Mouse (Mus musculus) ES-E14 (cell line): Measurements from ENCODE around the gene Cacna2d2. TPM values are rescaled to one million over a fixed set of nuclear protein-coding genes. Genes with fewer than 3 reads are reported as not detected.

Experiments used
- DNase-seq: peaks from one replicate; pipeline ENCODE4 v3.0.0-alpha.2; 2013; ENCODE audit warnings: low read depth, low spot score
- H3K27ac ChIP-seq: 2 replicates; pipeline ENCODE4 v1.5.1; 2012; ENCODE audit warnings: low read depth, mild to moderate bottlenecking, low read length, moderate library complexity, mixed read lengths; ENCODE audit not compliant: poor library complexity, insufficient read depth, severe bottlenecking
- H3K36me3 ChIP-seq: 2 replicates; pipeline ENCODE4 v1.6.1; 2012; ENCODE audit warnings: mild to moderate bottlenecking, low read length, moderate library complexity, mixed read lengths; ENCODE audit not compliant: control insufficient read depth, poor library complexity, insufficient read depth, severe bottlenecking
- H3K4me1 ChIP-seq, 2 experiments: fragments of 150-350 bp in 1 of 2; sonication (generic) in 1 of 2; 2 replicates each; pipeline ENCODE4 v1.6.1; 2012; ENCODE audit warnings: low read length in 2 of 2, mild to moderate bottlenecking in 1 of 2, mixed read lengths in 1 of 2; ENCODE audit not compliant: control insufficient read depth in 2 of 2, insufficient read depth in 2 of 2, poor library complexity in 1 of 2
- H3K4me3 ChIP-seq, 2 experiments: fragments of 150-350 bp in 1 of 2; sonication (generic) in 1 of 2; 2 replicates each; pipeline ENCODE4 v1.5.1; 2012; ENCODE audit warnings: low read length in 2 of 2, low read depth in 1 of 2, mild to moderate bottlenecking in 1 of 2, mixed read lengths in 1 of 2; ENCODE audit not compliant: insufficient read depth in 1 of 2, poor library complexity in 1 of 2, severe bottlenecking in 1 of 2
- H3K9ac ChIP-seq: 2 replicates; pipeline ENCODE4 v1.6.1; 2012; ENCODE audit warnings: low read depth, mild to moderate bottlenecking, low read length, mixed read lengths; ENCODE audit not compliant: poor library complexity, insufficient read depth, severe bottlenecking
- H3K9me3 ChIP-seq: fragments of 150-350 bp; sonication (generic); 2 replicates; pipeline ENCODE4 v1.6.1; 2012; ENCODE audit warnings: low read depth, mild to moderate bottlenecking, low read length; ENCODE audit not compliant: control insufficient read depth, insufficient read depth
- CHD2 ChIP-seq: IDR thresholded peaks from 2 replicates; pipeline ENCODE4 v1.6.1; 2014; ENCODE audit warnings: mild to moderate bottlenecking, low read depth, low read length, inconsistent platforms
- HCFC1 ChIP-seq: IDR thresholded peaks from 2 replicates; pipeline ENCODE4 v1.6.1; 2012; ENCODE audit warnings: low read length, inconsistent platforms, borderline replicate concordance; ENCODE audit not compliant: insufficient read depth
- MAFK ChIP-seq: IDR thresholded peaks from 2 replicates; pipeline ENCODE4 v1.6.1; 2014; ENCODE audit warnings: mild to moderate bottlenecking, low read depth, low read length, inconsistent platforms; ENCODE audit not compliant: insufficient read depth
- ZC3H11A ChIP-seq: IDR thresholded peaks from 2 replicates; pipeline ENCODE4 v1.6.1; 2012; ENCODE audit warnings: low read depth, mild to moderate bottlenecking, inconsistent platforms, low read length, borderline replicate concordance
- ZNF384 ChIP-seq: IDR thresholded peaks from 2 replicates; pipeline ENCODE4 v1.6.1; 2012; ENCODE audit warnings: low read depth, low read length, inconsistent platforms
- in situ Hi-C, 2 experiments: fragments of 600-800 bp; cut with MboI; formaldehyde crosslinking; loops; one replicate each; pipeline ENCODE4 v1.15.1; 2025; ENCODE audit warnings: low sequenced_read_pairs in 2 of 2, inconsistent platforms in 1 of 2; ENCODE audit not compliant: unreplicated experiment in 2 of 2
- total RNA-seq: library from RNA; depleted of rRNA; stranded (reverse); fragments of 300-350 nt; gene quantifications from 2 replicates; pipeline ENCODE4 v1.2.3, GENCODE M21; 2012

Gene Cacna2d2
- total RNA-seq, 1 experiment = 0.85 TPM

GRCm38 (mm10) chr9:107566041-107566709 lies 166.8 kb downstream of the Cacna2d2 start:
- Histone ChIP-seq H3K4me3 (no peak overlapping the region), H3K36me3 (peaks cover 19% of the 10 kb centered on the region), H3K9me3 (no peaks in the 10 kb centered on the region), H3K9ac (no peak overlapping the region), H3K4me1 (peaks cover 0 to 22% of the 10 kb centered on the region in 2 experiments; a peak in 3 of 4 replicates), H3K27ac (no peak overlapping the region)
- in situ Hi-C loops = no loop called here
- no peak for DNase-seq
- no peak for TF ChIP-seq CHD2
- TF ChIP-seq ZC3H11A = no peak
- TF ChIP-seq ZNF384 = no peak
- TF ChIP-seq MAFK = no peak
- no peak for TF ChIP-seq HCFC1

GRCm38 (mm10) chr9:107566855-107567254 lies 167.4 kb downstream of the Cacna2d2 start:
- TF ChIP-seq ZC3H11A = no peak
- no peak for TF ChIP-seq HCFC1
- no peak for TF ChIP-seq CHD2
- TF ChIP-seq ZNF384 = no peak
- in situ Hi-C loops = no loop called here
- peaks cover 0 to 25% of the 10 kb centered on the region in 2 experiments; a peak in 3 of 4 replicates for H3K4me1 ChIP-seq
- H3K9me3 ChIP-seq = no peaks in the 10 kb centered on the region
- H3K9ac ChIP-seq = no peak overlapping the region
- H3K4me3 ChIP-seq = no peak overlapping the region
- H3K36me3 ChIP-seq = peaks cover 20% of the 10 kb centered on the region; the same call in 1 of the 2 replicates
- DNase-seq = no peak
- H3K27ac ChIP-seq = no peak overlapping the region

- H3K4me1 ChIP-seq = peaks cover 0 to 25% of the 10 kb centered on the region in 2 experiments; a peak in 3 of 4 replicates
- no peaks in the 10 kb centered on the region for H3K9me3 ChIP-seq
- no peak for DNase-seq
- peak within 1 kb of the TSS; percentile 35; the same call in 1 of the 2 replicates for H3K9ac ChIP-seq
- no peak within 1 kb of the TSS for H3K27ac ChIP-seq
- in situ Hi-C loops = no loop called here
- peaks cover 21% of the 10 kb centered on the region for H3K36me3 ChIP-seq
- no peak for TF ChIP-seq ZNF384
- peak within 1 kb of the TSS; percentile 67 to 81 for H3K4me3 ChIP-seq
Observed at GRCm38 (mm10) chr9:107567702-107568319, 168.4 kb downstream of the Cacna2d2 start, which contains the start of gene Hyal2. TSS of gene Hyal2 (plus strand) at chr9:107567945.

GRCm38 (mm10) chr9:107568331-107569261 lies 169.2 kb downstream of the Cacna2d2 start:
- peak overlapping the region; percentile 80 for H3K9ac ChIP-seq
- no peaks in the 10 kb centered on the region for H3K9me3 ChIP-seq
- in situ Hi-C loops = no loop called here
- H3K27ac ChIP-seq = no peak overlapping the region
- DNase-seq = peak; percentile 90
- peaks cover 21% of the 10 kb centered on the region for H3K36me3 ChIP-seq
- TF ChIP-seq HCFC1 = peak; percentile 49; the same call in 1 of the 2 replicates
- TF ChIP-seq CHD2 = no peak
- peak overlapping the region; percentile 67 to 81 for H3K4me3 ChIP-seq
- H3K4me1 ChIP-seq = peaks cover 0 to 25% of the 10 kb centered on the region in 2 experiments; a peak in 3 of 4 replicates
